Mouse (Mus musculus) midbrain, embryonic 14.5 days (tissue): ENCODE data around the gene Tnnt3. TPM values are rescaled to one million over a fixed set of nuclear protein-coding genes. Genes with fewer than 3 reads are reported as not detected.

Experiments used
- ATAC-seq: fragments of 200-750 bp; cut with Nextera tagmentation; 2 replicates; pipeline ENCODE4 v1.8.0; 2017; ENCODE audit warnings: moderate number of reproducible peaks, moderate library complexity; ENCODE audit not compliant: low FRiP score, low TSS enrichment
- DNase-seq: peaks from one replicate; pipeline ENCODE4 v3.0.0-alpha.2; 2015
- H3K27ac ChIP-seq: fragments of 300-500 bp; sonication (generic); replicated peaks from 2 replicates; pipeline ENCODE4 v1.5.1; 2014; ENCODE audit warnings: mild to moderate bottlenecking, low read depth, low read length, moderate library complexity
- H3K27me3 ChIP-seq: fragments of 300-500 bp; sonication (generic); 2 replicates; pipeline ENCODE4 v1.6.1; 2014; ENCODE audit warnings: low read length, control low read depth, mixed read lengths; ENCODE audit not compliant: control insufficient read depth, insufficient read depth
- H3K36me3 ChIP-seq: fragments of 300-500 bp; sonication (generic); 2 replicates; pipeline ENCODE4 v1.6.1; 2014; ENCODE audit warnings: low read length, control low read depth; ENCODE audit not compliant: control insufficient read depth, insufficient read depth
- H3K4me1 ChIP-seq: fragments of 300-500 bp; sonication (generic); 2 replicates; pipeline ENCODE4 v1.6.1; 2014; ENCODE audit warnings: mild to moderate bottlenecking, antibody characterized with exemption, low read length, control low read depth; ENCODE audit not compliant: control insufficient read depth, insufficient read depth
- H3K4me2 ChIP-seq: fragments of 300-500 bp; sonication (generic); 2 replicates; pipeline ENCODE4 v1.6.1; 2014; ENCODE audit warnings: mild to moderate bottlenecking, low read length, moderate library complexity
- H3K4me3 ChIP-seq: fragments of 300-500 bp; sonication (generic); replicated peaks from 2 replicates; pipeline ENCODE4 v1.5.1; 2014; ENCODE audit warnings: low read depth, low read length
- H3K9ac ChIP-seq: fragments of 300-500 bp; sonication (generic); replicated peaks from 2 replicates; pipeline ENCODE4 v1.6.1; 2014; ENCODE audit warnings: mild to moderate bottlenecking, low read length, moderate library complexity
- H3K9me3 ChIP-seq: fragments of 300-500 bp; sonication (generic); 2 replicates; pipeline ENCODE4 v1.6.1; 2016; ENCODE audit warnings: low read length, control low read depth, mixed read lengths; ENCODE audit not compliant: control insufficient read depth
- WGBS: fragments of 180-500 bp; shearing (Covaris S2); extraction: QIAGEN DNeasy Blood & Tissue Kit; methylation state at CpG from one replicate; pipeline ENCODE4 v1.1.7; 2014; 5-methylcytosine and 5-hydroxymethylcytosine counted together
- polyA plus RNA-seq: library from polyadenylated mRNA; unstranded; fragments of >200 nt; fragmentation: Nextera tagmentation; extraction: Ambion mirVana; gene quantifications from 2 replicates; pipeline ENCODE4 v1.2.1, GENCODE M21; 2014

The Tnnt3 gene
- polyA plus RNA-seq, 1 experiment from 2014 or later = 1.1 TPM

GRCm38 (mm10) chr7:142479307-142479706, 19.3 kb upstream of the Tnnt3 start:
- Histone ChIP-seq H3K36me3 (no peaks in the 10 kb centered on the region), H3K4me2 (no peak overlapping the region), H3K9me3 (no peaks in the 10 kb centered on the region), H3K4me1 (peaks cover 13% of the 10 kb centered on the region), H3K9ac (no peak overlapping the region), H3K4me3 (no peak overlapping the region), H3K27me3 (no peaks in the 10 kb centered on the region), H3K27ac (no peak overlapping the region)
- no peak for DNase-seq
- ATAC-seq = no peak

GRCm38 (mm10) chr7:142479886-142480285, 18.8 kb upstream of the Tnnt3 start:
- DNase-seq = no peak

GRCm38 (mm10) chr7:142480661-142481060, 18.0 kb upstream of the Tnnt3 start:
- no peak for ATAC-seq
- DNase-seq = no peak
- H3K4me3 ChIP-seq = no peak overlapping the region
- H3K27ac ChIP-seq = no peak overlapping the region
- no peak overlapping the region for H3K9ac ChIP-seq
- 98% methylated on average over 3 of the region's 3 CpGs for WGBS
- H3K27me3 ChIP-seq = no peaks in the 10 kb centered on the region
- no peak overlapping the region for H3K4me2 ChIP-seq
- peaks cover 13% of the 10 kb centered on the region for H3K4me1 ChIP-seq
- no peaks in the 10 kb centered on the region for H3K9me3 ChIP-seq
- H3K36me3 ChIP-seq = no peaks in the 10 kb centered on the region

More at GRCm38 (mm10) chr7:142479886-142480285, 18.8 kb upstream of the Tnnt3 start:
- no peak overlapping the region for H3K4me2 ChIP-seq
- 94% methylated on average over 3 of the region's 3 CpGs for WGBS
- H3K4me3 ChIP-seq = no peak overlapping the region
- H3K36me3 ChIP-seq = no peaks in the 10 kb centered on the region
- no peak for ATAC-seq
- H3K9me3 ChIP-seq = no peaks in the 10 kb centered on the region
- H3K4me1 ChIP-seq = peaks cover 13% of the 10 kb centered on the region
- H3K9ac ChIP-seq = no peak overlapping the region
- no peak overlapping the region for H3K27ac ChIP-seq
- no peaks in the 10 kb centered on the region for H3K27me3 ChIP-seq

GRCm38 (mm10) chr7:142481186-142481567, 17.5 kb upstream of the Tnnt3 start:
- Histone ChIP-seq H3K4me2 (peak overlapping the region; percentile 62), H3K4me1 (peaks cover 13% of the 10 kb centered on the region), H3K36me3 (no peaks in the 10 kb centered on the region), H3K9me3 (no peaks in the 10 kb centered on the region), H3K4me3 (peak overlapping the region; percentile 23), H3K9ac (peak overlapping the region; percentile 55), H3K27me3 (no peaks in the 10 kb centered on the region), H3K27ac (peak overlapping the region; percentile 54; the same call in 1 of the 2 replicates)
- WGBS = 7% methylated on average over 5 of the region's 5 CpGs
- peak; percentile 69 for DNase-seq
- ATAC-seq = no peak

- no peaks in the 10 kb centered on the region for H3K36me3 ChIP-seq
- no peaks in the 10 kb centered on the region for H3K9me3 ChIP-seq
- peak overlapping the region; percentile 23 for H3K4me3 ChIP-seq
- peak overlapping the region; percentile 62 for H3K4me2 ChIP-seq
- H3K27me3 ChIP-seq = no peaks in the 10 kb centered on the region
- H3K27ac ChIP-seq = peak overlapping the region; percentile 54
- peak; percentile 60 for ATAC-seq
- peak overlapping the region; percentile 55 for H3K9ac ChIP-seq
- WGBS = 1% methylated on average over 21 of the region's 22 CpGs
- peak; percentile 70 for DNase-seq
- peaks cover 13% of the 10 kb centered on the region for H3K4me1 ChIP-seq
These were observed 16.9 kb upstream of the Tnnt3 start for GRCm38 (mm10) chr7:142481568-142482255.

- no peak overlapping the region; the same call in 1 of the 2 replicates for H3K9ac ChIP-seq
- H3K9me3 ChIP-seq = no peaks in the 10 kb centered on the region
- H3K4me1 ChIP-seq = peaks cover 13% of the 10 kb centered on the region
- peak; percentile 47; the same call in 1 of the 2 replicates for ATAC-seq
- WGBS = 19% methylated on average over 6 of the region's 6 CpGs
- H3K4me3 ChIP-seq = no peak overlapping the region
- H3K27ac ChIP-seq = peak overlapping the region; percentile 54
- H3K36me3 ChIP-seq = no peaks in the 10 kb centered on the region
- H3K27me3 ChIP-seq = no peaks in the 10 kb centered on the region
- DNase-seq = peak; percentile 61
- peak overlapping the region; percentile 62 for H3K4me2 ChIP-seq
These were observed 16.4 kb upstream of the Tnnt3 start for GRCm38 (mm10) chr7:142482256-142482609.

GRCm38 (mm10) chr7:142483136-142483535, 15.5 kb upstream of the Tnnt3 start:
- H3K4me3 ChIP-seq = no peak overlapping the region
- H3K4me2 ChIP-seq = no peak overlapping the region
- no peak overlapping the region for H3K9ac ChIP-seq
- no peaks in the 10 kb centered on the region for H3K36me3 ChIP-seq
- no peaks in the 10 kb centered on the region for H3K27me3 ChIP-seq
- ATAC-seq (no peak), DNase-seq (no peak)
- H3K9me3 ChIP-seq = no peaks in the 10 kb centered on the region
- no peak overlapping the region for H3K27ac ChIP-seq
- peaks cover 18% of the 10 kb centered on the region for H3K4me1 ChIP-seq
- WGBS = 39% methylated on average over 11 of the region's 11 CpGs

GRCm38 (mm10) chr7:142484780-142485179, 13.9 kb upstream of the Tnnt3 start:
- Histone ChIP-seq H3K4me2 (no peak overlapping the region), H3K9me3 (no peaks in the 10 kb centered on the region), H3K9ac (no peak overlapping the region), H3K27me3 (no peaks in the 10 kb centered on the region), H3K27ac (no peak overlapping the region), H3K36me3 (no peaks in the 10 kb centered on the region), H3K4me3 (no peak overlapping the region), H3K4me1 (peaks cover 18% of the 10 kb centered on the region)
- DNase-seq (no peak), ATAC-seq (no peak)
- 86% methylated on average over 12 of the region's 12 CpGs for WGBS

- Histone ChIP-seq H3K4me3 (no peak overlapping the region), H3K4me1 (peaks cover 9% of the 10 kb centered on the region), H3K27ac (no peak overlapping the region), H3K9me3 (no peaks in the 10 kb centered on the region), H3K36me3 (no peaks in the 10 kb centered on the region), H3K4me2 (no peak overlapping the region), H3K27me3 (no peaks in the 10 kb centered on the region), H3K9ac (no peak overlapping the region)
- ATAC-seq = no peak
- no peak for DNase-seq
- 84% methylated on average over 8 of the region's 8 CpGs for WGBS
These were observed 11.9 kb upstream of the Tnnt3 start for GRCm38 (mm10) chr7:142486751-142487162.
